Mouse (Mus musculus) midbrain, embryonic 16.5 days (tissue): Measurements from ENCODE around the gene Akap17b. TPM values are rescaled to one million over a fixed set of nuclear protein-coding genes. Genes with fewer than 3 reads are reported as not detected.
"Not testable (repeated sequence)": the region's sequence is repeated elsewhere in the genome, so short reads cannot be mapped to it uniquely, and the experiment has no call there.

ENCODE experiments used
- ATAC-seq: fragments of 200-750 bp; cut with Nextera tagmentation; 2 replicates; pipeline ENCODE4 v1.8.0; 2017; ENCODE audit warnings: moderate TSS enrichment
- H3K27ac ChIP-seq: fragments of 300-500 bp; sonication (generic); 2 replicates; pipeline ENCODE4 v1.5.1; 2014; ENCODE audit warnings: mild to moderate bottlenecking, low read length, mixed read lengths
- H3K27me3 ChIP-seq: fragments of 300-500 bp; sonication (generic); 2 replicates; pipeline ENCODE4 v1.6.1; 2014; ENCODE audit warnings: low read depth, low read length, mixed read lengths; ENCODE audit not compliant: control insufficient read depth, insufficient read depth
- H3K36me3 ChIP-seq: fragments of 300-500 bp; sonication (generic); 2 replicates; pipeline ENCODE4 v1.6.1; 2014; ENCODE audit warnings: mild to moderate bottlenecking, low read length, moderate library complexity, mixed read lengths; ENCODE audit not compliant: control insufficient read depth, insufficient read depth
- H3K4me1 ChIP-seq: fragments of 300-500 bp; sonication (generic); 2 replicates; pipeline ENCODE4 v1.6.1; 2014; ENCODE audit warnings: mild to moderate bottlenecking, low read length, mixed read lengths; ENCODE audit not compliant: control insufficient read depth, insufficient read depth
- H3K4me2 ChIP-seq: fragments of 300-500 bp; sonication (generic); 2 replicates; pipeline ENCODE4 v1.6.1; 2014; ENCODE audit warnings: mild to moderate bottlenecking, low read length, mixed read lengths
- H3K4me3 ChIP-seq: fragments of 300-500 bp; sonication (generic); 2 replicates; pipeline ENCODE4 v1.5.1; 2014; ENCODE audit warnings: low read depth, mild to moderate bottlenecking, low read length, moderate library complexity, mixed read lengths
- H3K9ac ChIP-seq: fragments of 300-500 bp; sonication (generic); 2 replicates; pipeline ENCODE4 v1.6.1; 2014; ENCODE audit warnings: low read depth, low read length, mixed read lengths
- H3K9me3 ChIP-seq: fragments of 300-500 bp; sonication (generic); replicated peaks from 2 replicates; pipeline ENCODE4 v1.6.1; 2014; ENCODE audit warnings: mild to moderate bottlenecking, low read length, mixed read lengths; ENCODE audit not compliant: control insufficient read depth, poor library complexity, severe bottlenecking
- WGBS: fragments of 180-500 bp; shearing (Covaris S2); extraction: QIAGEN DNeasy Blood & Tissue Kit; methylation state at CpG from one replicate; pipeline ENCODE4 v1.1.7; 2014; 5-methylcytosine and 5-hydroxymethylcytosine counted together
- polyA plus RNA-seq: library from polyadenylated mRNA; unstranded; fragments of >200 nt; fragmentation: Nextera tagmentation; extraction: Ambion mirVana; gene quantifications from 2 replicates; pipeline ENCODE4 v1.2.1, GENCODE M21; 2015

The Akap17b gene
- polyA plus RNA-seq, 1 experiment from 2014 or later, result 6.1 TPM

- Histone ChIP-seq H3K4me2 (no peak overlapping the region), H3K27ac (no peak overlapping the region), H3K9ac (no peak overlapping the region), H3K9me3 (no peaks in the 10 kb centered on the region), H3K36me3 (no peaks in the 10 kb centered on the region), H3K27me3 (no peaks in the 10 kb centered on the region), H3K4me3 (no peak overlapping the region), H3K4me1 (peaks cover 12% of the 10 kb centered on the region)
- no peak for ATAC-seq
- 80% methylated on average over 4 of the region's 4 CpGs for WGBS
These were observed 41.2 kb downstream of the Akap17b start for GRCm38 (mm10) chrX:36604040-36604439.

GRCm38 (mm10) chrX:36602926-36603325 lies 42.3 kb downstream of the Akap17b start:
- 86% methylated on average over 2 of the region's 2 CpGs for WGBS
- H3K9ac ChIP-seq, result no peak overlapping the region
- no peak overlapping the region for H3K27ac ChIP-seq
- H3K4me3 ChIP-seq, result no peak overlapping the region
- no peaks in the 10 kb centered on the region for H3K9me3 ChIP-seq
- no peaks in the 10 kb centered on the region for H3K36me3 ChIP-seq
- H3K27me3 ChIP-seq, result no peaks in the 10 kb centered on the region
- peaks cover 12% of the 10 kb centered on the region for H3K4me1 ChIP-seq
- ATAC-seq, result no peak
- H3K4me2 ChIP-seq, result no peak overlapping the region

- H3K36me3 ChIP-seq, result no peaks in the 10 kb centered on the region
- peak overlapping the region; percentile 59 for H3K4me2 ChIP-seq
- no peak overlapping the region for H3K27ac ChIP-seq
- H3K4me3 ChIP-seq, result peak overlapping the region; percentile 65; the same call in 1 of the 2 replicates
- H3K27me3 ChIP-seq, result no peaks in the 10 kb centered on the region
- no peak overlapping the region for H3K9ac ChIP-seq
- 65% methylated on average over 8 of the region's 8 CpGs for WGBS
- H3K4me1 ChIP-seq, result peaks cover 12% of the 10 kb centered on the region
- H3K9me3 ChIP-seq, result no peaks in the 10 kb centered on the region
- ATAC-seq, result no peak
These were observed 45.1 kb downstream of the Akap17b start for GRCm38 (mm10) chrX:36600066-36600465.

- Histone ChIP-seq H3K4me3 (peak overlapping the region; percentile 65), H3K9ac (peak overlapping the region; percentile 79), H3K4me1 (peaks cover 12% of the 10 kb centered on the region), H3K36me3 (no peaks in the 10 kb centered on the region), H3K27ac (peak overlapping the region; percentile 89; the same call in 1 of the 2 replicates), H3K27me3 (no peaks in the 10 kb centered on the region), H3K4me2 (peak overlapping the region; percentile 59), H3K9me3 (no peaks in the 10 kb centered on the region)
- 22% methylated on average over 3 of the region's 3 CpGs for WGBS
- ATAC-seq, result no peak
These were observed 45.5 kb downstream of the Akap17b start for GRCm38 (mm10) chrX:36599656-36600055.

- H3K9me3 ChIP-seq, result no peaks in the 10 kb centered on the region
- WGBS, result 30% methylated on average over 14 of the region's 14 CpGs
- peak overlapping the region; percentile 89 for H3K27ac ChIP-seq
These were observed 46.3 kb downstream of the Akap17b start for GRCm38 (mm10) chrX:36598861-36599344.

GRCm38 (mm10) chrX:36598390-36598810 lies 46.8 kb downstream of the Akap17b start:
- Histone ChIP-seq H3K36me3 (no peaks in the 10 kb centered on the region), H3K4me2 (peak overlapping the region; percentile 59), H3K4me1 (peaks cover 12% of the 10 kb centered on the region), H3K27ac (peak overlapping the region; percentile 89), H3K27me3 (no peaks in the 10 kb centered on the region), H3K9ac (peak overlapping the region; percentile 79), H3K4me3 (peak overlapping the region; percentile 65), H3K9me3 (no peaks in the 10 kb centered on the region)
- ATAC-seq, result peak; percentile 49
- 28% methylated on average over 29 of the region's 41 CpGs for WGBS

More at GRCm38 (mm10) chrX:36598861-36599344, 46.3 kb downstream of the Akap17b start:
- ATAC-seq, result peak; percentile 72
- H3K9ac ChIP-seq, result peak overlapping the region; percentile 79
- peaks cover 12% of the 10 kb centered on the region for H3K4me1 ChIP-seq
- no peaks in the 10 kb centered on the region for H3K27me3 ChIP-seq
- no peaks in the 10 kb centered on the region for H3K36me3 ChIP-seq
- H3K4me3 ChIP-seq, result peak overlapping the region; percentile 65
- peak overlapping the region; percentile 59 for H3K4me2 ChIP-seq

- no peaks in the 10 kb centered on the region for H3K9me3 ChIP-seq
- peak within 1 kb of the TSS; percentile 59 for H3K4me2 ChIP-seq
- WGBS, result 23% methylated on average over 35 of the region's 45 CpGs
- peaks cover 12% of the 10 kb centered on the region for H3K4me1 ChIP-seq
- peak; percentile 94 for ATAC-seq
- H3K27ac ChIP-seq, result peak within 1 kb of the TSS; percentile 89
- H3K36me3 ChIP-seq, result no peaks in the 10 kb centered on the region
- H3K9ac ChIP-seq, result peak within 1 kb of the TSS; percentile 79
- H3K27me3 ChIP-seq, result no peaks in the 10 kb centered on the region
- H3K4me3 ChIP-seq, result peak within 1 kb of the TSS; percentile 65
These were observed 47.3 kb downstream of the Akap17b start, which contains the start of gene Pgrmc1 for GRCm38 (mm10) chrX:36597707-36598389. Gene Pgrmc1 (plus strand): TSS chrX:36598206.

GRCm38 (mm10) chrX:36596483-36597120 lies 48.6 kb downstream of the Akap17b start:
- H3K27me3 ChIP-seq, H3K9me3 ChIP-seq, ATAC-seq: not testable (repeated sequence)

GRCm38 (mm10) chrX:36595247-36595646 lies 49.9 kb downstream of the Akap17b start:
- no peak overlapping the region for H3K27ac ChIP-seq
- no peaks in the 10 kb centered on the region for H3K27me3 ChIP-seq
- H3K4me1 ChIP-seq, result peaks cover 4% of the 10 kb centered on the region
- no peak overlapping the region for H3K4me2 ChIP-seq
- H3K4me3 ChIP-seq, result no peak overlapping the region
- H3K36me3 ChIP-seq, result no peaks in the 10 kb centered on the region
- no peaks in the 10 kb centered on the region for H3K9me3 ChIP-seq
- H3K9ac ChIP-seq, result no peak overlapping the region
- no peak for ATAC-seq
- 92% methylated on average over 3 of the region's 3 CpGs for WGBS

More at GRCm38 (mm10) chrX:36596483-36597120, 48.6 kb downstream of the Akap17b start:
- H3K4me1 ChIP-seq, result peaks cover 12% of the 10 kb centered on the region
- H3K36me3 ChIP-seq, H3K27ac ChIP-seq, H3K4me2 ChIP-seq, H3K9ac ChIP-seq, H3K4me3 ChIP-seq: not testable (repeated sequence)
- whole genome bisulfite sequencing, result 69% methylated on average over 5 of the region's 5 CpGs
